Mouse (Mus musculus): ENCODE measurements around the gene Rpl10a. TPM values are rescaled to one million over a fixed set of nuclear protein-coding genes. Genes with fewer than 3 reads are reported as not detected.

The Rpl10a gene
- 100 to 1,000 TPM; 359 to 375 TPM for total RNA-seq (2021)

GRCm38 (mm10) chr17:28328366-28328928 is at the start of gene Rpl10a:
Rpl10a (plus strand) TSS chr17:28328471.
- peak; percentile 92 for DNase-seq (ENCODE audit: low spot score)
- intact Hi-C loops (cut with DNase I), result loop anchor here (1.0 kb wide), 1 partner anchor 40 kb away; no protein-coding TSS in a partner anchor

- no peak for DNase-seq (ENCODE audit: low spot score)
- intact Hi-C loops (cut with DNase I), result no loop called here
Measured at GRCm38 (mm10) chr17:28279236-28279635, 49.0 kb upstream of the Rpl10a start.

GRCm38 (mm10) chr17:28279780-28280422 is 48.4 kb upstream of the Rpl10a start:
- intact Hi-C loops (cut with DNase I), result no loop called here
- DNase-seq (ENCODE audit: low spot score), result no peak

GRCm38 (mm10) chr17:28280423-28280800 is 47.9 kb upstream of the Rpl10a start:
- intact Hi-C loops (cut with DNase I), result no loop called here
- DNase-seq (ENCODE audit: low spot score), result no peak

GRCm38 (mm10) chr17:28280831-28281377 is 47.4 kb upstream of the Rpl10a start:
- DNase-seq (ENCODE audit: low spot score), result no peak
- intact Hi-C loops (cut with DNase I), result no loop called here

- intact Hi-C loops (cut with DNase I), result no loop called here
- no peak for DNase-seq (ENCODE audit: low spot score)
Measured at GRCm38 (mm10) chr17:28281866-28282441, 46.3 kb upstream of the Rpl10a start.

GRCm38 (mm10) chr17:28283199-28283598 is 45.1 kb upstream of the Rpl10a start:
- intact Hi-C loops (cut with DNase I), result no loop called here
- DNase-seq (ENCODE audit: low spot score), result no peak

GRCm38 (mm10) chr17:28286133-28286532 is 42.1 kb upstream of the Rpl10a start:
- intact Hi-C loops (cut with DNase I), result no loop called here
- no peak for DNase-seq (ENCODE audit: low spot score)

GRCm38 (mm10) chr17:28286964-28287363 is 41.3 kb upstream of the Rpl10a start:
- intact Hi-C loops (cut with DNase I), result no loop called here

GRCm38 (mm10) chr17:28287578-28287977 is 40.7 kb upstream of the Rpl10a start:
- no peak for DNase-seq (ENCODE audit: low spot score)
- intact Hi-C loops (cut with DNase I), result no loop called here

More at GRCm38 (mm10) chr17:28286964-28287363, 41.3 kb upstream of the Rpl10a start:
- DNase-seq (ENCODE audit: low spot score), result no peak

GRCm38 (mm10) chr17:28287980-28288379 is 40.3 kb upstream of the Rpl10a start:
- no peak for DNase-seq (ENCODE audit: low spot score)
- intact Hi-C loops (cut with DNase I), result no loop called here

GRCm38 (mm10) chr17:28290262-28290661 is 38.0 kb upstream of the Rpl10a start:
- intact Hi-C loops (cut with DNase I), result no loop called here
- no peak for DNase-seq (ENCODE audit: low spot score)

- DNase-seq (ENCODE audit: low spot score), result no peak
- intact Hi-C loops (cut with DNase I), result no loop called here
Measured at GRCm38 (mm10) chr17:28290671-28291070, 37.6 kb upstream of the Rpl10a start.

GRCm38 (mm10) chr17:28291346-28291745 is 36.9 kb upstream of the Rpl10a start:
- DNase-seq (ENCODE audit: low spot score), result no peak
- intact Hi-C loops (cut with DNase I), result no loop called here

GRCm38 (mm10) chr17:28293716-28294115 is 34.6 kb upstream of the Rpl10a start:
- DNase-seq (ENCODE audit: low spot score), result no peak
- intact Hi-C loops (cut with DNase I), result no loop called here

GRCm38 (mm10) chr17:28294449-28295333 is 33.6 kb upstream of the Rpl10a start:
- no peak for DNase-seq (ENCODE audit: low spot score)
- intact Hi-C loops (cut with DNase I), result no loop called here

GRCm38 (mm10) chr17:28298888-28299287 is 29.4 kb upstream of the Rpl10a start:
- intact Hi-C loops (cut with DNase I), result no loop called here

GRCm38 (mm10) chr17:28299669-28300320 is 28.5 kb upstream of the Rpl10a start:
- intact Hi-C loops (cut with DNase I), result no loop called here
- no peak for DNase-seq (ENCODE audit: low spot score)

More at GRCm38 (mm10) chr17:28298888-28299287, 29.4 kb upstream of the Rpl10a start:
- no peak for DNase-seq (ENCODE audit: low spot score)

GRCm38 (mm10) chr17:28300323-28300722 is 27.9 kb upstream of the Rpl10a start:
- intact Hi-C loops (cut with DNase I), result no loop called here
- DNase-seq (ENCODE audit: low spot score), result no peak

- intact Hi-C loops (cut with DNase I), result no loop called here
- no peak for DNase-seq (ENCODE audit: low spot score)
Measured at GRCm38 (mm10) chr17:28300850-28301249, 27.4 kb upstream of the Rpl10a start.

Data from heart, postnatal 25 days (tissue).